Mouse (Mus musculus) limb, embryonic 15.5 days (tissue): ENCODE data around the gene Actr10. TPM values are rescaled to one million over a fixed set of nuclear protein-coding genes. Genes with fewer than 3 reads are reported as not detected.

Source experiments
- ATAC-seq: fragments of 200-750 bp; cut with Nextera tagmentation; 2 replicates; pipeline ENCODE4 v1.8.0; 2017; ENCODE audit warnings: low read depth, moderate TSS enrichment; ENCODE audit not compliant: insufficient number of reproducible peaks, low FRiP score, low TSS enrichment
- H3K27ac ChIP-seq: fragments of 300-500 bp; sonication (generic); 2 replicates; pipeline ENCODE4 v1.5.1; 2015; ENCODE audit warnings: moderate library complexity, mild to moderate bottlenecking, inconsistent platforms
- H3K27me3 ChIP-seq: fragments of 300-500 bp; sonication (generic); 2 replicates; pipeline ENCODE4 v1.6.1; 2015; ENCODE audit warnings: inconsistent platforms
- H3K36me3 ChIP-seq: fragments of 300-500 bp; sonication (generic); 2 replicates; pipeline ENCODE4 v1.6.1; 2015; ENCODE audit warnings: inconsistent platforms
- H3K4me1 ChIP-seq: fragments of 300-500 bp; sonication (generic); 2 replicates; pipeline ENCODE4 v1.6.1; 2015; ENCODE audit warnings: inconsistent platforms
- H3K4me2 ChIP-seq: fragments of 300-500 bp; sonication (generic); 2 replicates; pipeline ENCODE4 v1.6.1; 2015; ENCODE audit warnings: mild to moderate bottlenecking, inconsistent platforms
- H3K4me3 ChIP-seq: fragments of 300-500 bp; sonication (generic); 2 replicates; pipeline ENCODE4 v1.5.1; 2015; ENCODE audit warnings: mild to moderate bottlenecking, inconsistent platforms
- H3K9ac ChIP-seq: fragments of 300-500 bp; sonication (generic); 2 replicates; pipeline ENCODE4 v1.6.1; 2015; ENCODE audit warnings: inconsistent platforms
- H3K9me3 ChIP-seq: fragments of 300-500 bp; sonication (generic); 2 replicates; pipeline ENCODE4 v1.6.1; 2016; ENCODE audit warnings: inconsistent platforms
- WGBS: fragments of 180-500 bp; shearing (Covaris S2); methylation state at CpG from one replicate; pipeline ENCODE4 v1.1.7; 2015; 5-methylcytosine and 5-hydroxymethylcytosine counted together
- polyA plus RNA-seq: library from polyadenylated mRNA; unstranded; fragments of >200 nt; fragmentation: Nextera tagmentation; extraction: Ambion mirVana; gene quantifications from 2 replicates; pipeline ENCODE4 v1.2.1, GENCODE M21; 2015

Actr10 gene
- polyA plus RNA-seq, 1 experiment from 2014 or later: 230 TPM

DNA sequence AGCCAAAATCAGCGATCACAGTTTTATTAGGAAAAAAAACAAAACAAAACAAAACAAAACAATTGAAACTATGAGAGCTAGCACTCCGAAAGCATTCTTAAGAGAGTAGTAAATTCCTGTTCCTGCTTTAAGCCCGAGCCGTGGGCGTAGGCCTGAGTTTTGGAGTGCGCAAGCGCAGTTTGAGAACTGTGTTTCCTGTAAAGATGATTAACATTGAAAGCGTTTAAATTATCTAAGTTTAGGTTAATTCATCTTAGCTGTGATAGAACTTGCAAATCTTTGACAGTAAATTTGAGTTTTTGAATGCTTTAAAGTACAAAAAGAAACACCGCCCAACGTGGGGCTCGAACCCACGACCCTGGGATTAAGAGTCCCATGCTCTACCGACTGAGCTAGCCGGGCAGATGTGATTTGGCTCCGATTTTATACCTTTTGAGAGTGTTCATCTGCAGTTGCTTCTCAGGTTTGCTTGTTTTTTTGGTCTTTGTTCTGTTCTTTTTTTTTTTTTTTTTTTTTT is 31.2 kb downstream of the Actr10 start:
- H3K9ac ChIP-seq: peak overlapping the region; percentile 73
- H3K9me3 ChIP-seq: no peaks in the 10 kb centered on the region
- H3K4me1 ChIP-seq: peaks cover 8% of the 10 kb centered on the region

GRCm38 (mm10) chr12:70969485-70970184 is 32.0 kb downstream of the Actr10 start:
- H3K4me2 ChIP-seq: peak overlapping the region; percentile 43
- no peak overlapping the region for H3K9ac ChIP-seq
- H3K9me3 ChIP-seq: no peaks in the 10 kb centered on the region
- H3K27me3 ChIP-seq: no peaks in the 10 kb centered on the region
- 0 out of 2 replicates have a peak, but pooled peaks cover 3% of the 10 kb centered on the region for H3K36me3 ChIP-seq
- ATAC-seq: no peak
- WGBS: 5% methylated on average over 17 of the region's 17 CpGs
- peaks cover 8% of the 10 kb centered on the region for H3K4me1 ChIP-seq
- peak overlapping the region; percentile 35 for H3K4me3 ChIP-seq
- H3K27ac ChIP-seq: peak overlapping the region; percentile 61

More for the DNA sequence above, 31.2 kb downstream of the Actr10 start:
- Histone ChIP-seq H3K27ac (peak overlapping the region; percentile 95), H3K4me3 (peak overlapping the region; percentile 57), H3K27me3 (no peaks in the 10 kb centered on the region), H3K4me2 (peak overlapping the region; percentile 46), H3K36me3 (peaks cover 9% of the 10 kb centered on the region)
- WGBS: 1% methylated on average over 15 of the region's 15 CpGs
- ATAC-seq: peak; percentile 47; the same call in 1 of the 2 replicates

GRCm38 (mm10) chr12:70973831-70974230 is 36.2 kb downstream of the Actr10 start:
- 85% methylated on average over 4 of the region's 4 CpGs for WGBS
- no peak for ATAC-seq
- Histone ChIP-seq H3K4me2 (no peak overlapping the region; the same call in 1 of the 2 replicates), H3K9me3 (no peaks in the 10 kb centered on the region), H3K27me3 (no peaks in the 10 kb centered on the region), H3K27ac (no peak overlapping the region), H3K36me3 (peaks cover 4% of the 10 kb centered on the region; the same call in 1 of the 2 replicates), H3K9ac (no peak overlapping the region), H3K4me3 (peak overlapping the region; percentile 89), H3K4me1 (peaks cover 6% of the 10 kb centered on the region)

- peaks cover 11% of the 10 kb centered on the region for H3K36me3 ChIP-seq
- H3K27ac ChIP-seq: peak within 1 kb of the TSS; percentile 98
- H3K4me2 ChIP-seq: peak within 1 kb of the TSS; percentile 54
- peaks cover 6% of the 10 kb centered on the region for H3K4me1 ChIP-seq
- no peaks in the 10 kb centered on the region for H3K27me3 ChIP-seq
- under 1% methylated on average over 71 of the region's 71 CpGs for WGBS
- H3K9me3 ChIP-seq: no peaks in the 10 kb centered on the region
- H3K4me3 ChIP-seq: peak within 1 kb of the TSS; percentile 89
- peak; percentile 99 for ATAC-seq
- H3K9ac ChIP-seq: peak within 1 kb of the TSS; percentile 98
Observed at GRCm38 (mm10) chr12:70974441-70975266, 37.0 kb downstream of the Actr10 start, which contains the start of gene Psma3. Psma3 (plus strand) TSS chr12:70974621.

- Histone ChIP-seq H3K27ac (peak overlapping the region; percentile 98), H3K9me3 (no peaks in the 10 kb centered on the region), H3K4me1 (peaks cover 6% of the 10 kb centered on the region), H3K4me3 (peak overlapping the region; percentile 89), H3K27me3 (no peaks in the 10 kb centered on the region), H3K4me2 (peak overlapping the region; percentile 54), H3K9ac (peak overlapping the region; percentile 98), H3K36me3 (peaks cover 17% of the 10 kb centered on the region)
- 20% methylated on average over 10 of the region's 10 CpGs for WGBS
- no peak for ATAC-seq
Observed at GRCm38 (mm10) chr12:70975406-70975805, 37.7 kb downstream of the Actr10 start.

DNA sequence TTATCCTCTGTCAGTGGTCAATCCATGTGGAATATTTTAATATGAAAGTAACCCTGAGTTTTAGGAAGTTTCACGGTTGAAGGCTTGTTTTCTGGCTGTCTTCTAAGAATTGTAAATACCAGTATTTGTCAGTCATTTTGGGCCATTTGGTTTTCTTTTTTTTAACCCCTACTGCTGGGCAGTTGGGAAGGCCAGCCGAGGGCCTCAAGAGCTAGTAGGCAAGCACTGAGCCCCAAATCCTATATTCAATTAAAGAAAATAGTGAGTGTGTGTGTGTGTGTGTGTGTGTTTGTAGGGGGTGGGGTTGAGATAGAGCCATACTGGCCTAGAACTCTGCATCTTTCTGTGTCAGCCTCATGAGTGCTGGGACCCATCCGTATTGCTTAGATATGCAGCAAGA is 38.2 kb downstream of the Actr10 start:
- Histone ChIP-seq H3K4me2 (peak overlapping the region; percentile 54), H3K4me1 (peaks cover 6% of the 10 kb centered on the region), H3K36me3 (peaks cover 20% of the 10 kb centered on the region), H3K27me3 (no peaks in the 10 kb centered on the region), H3K27ac (no peak overlapping the region), H3K9me3 (no peaks in the 10 kb centered on the region), H3K4me3 (peak overlapping the region; percentile 89), H3K9ac (peak overlapping the region; percentile 98)
- no peak for ATAC-seq
- 63% methylated on average over 3 of the region's 3 CpGs for WGBS

DNA sequence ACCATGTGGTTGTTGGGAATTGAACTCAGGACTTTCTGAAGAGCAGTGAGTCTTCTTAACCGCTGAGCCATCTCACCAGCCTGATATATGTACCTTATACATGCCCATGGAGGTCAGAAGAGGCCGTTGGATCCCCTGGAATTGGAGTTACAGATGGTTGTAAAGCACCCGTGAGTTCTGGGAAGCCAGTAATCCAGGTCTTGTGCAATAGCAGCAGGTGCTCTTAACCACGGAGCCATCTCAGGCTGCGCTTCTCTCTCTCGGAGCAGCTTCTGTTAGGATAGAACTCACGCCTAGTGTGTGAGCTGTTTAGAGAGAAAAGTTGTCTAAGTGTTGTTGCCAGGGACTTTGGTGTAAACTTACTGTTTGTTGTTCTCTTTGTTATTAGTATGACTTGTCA is 40.7 kb downstream of the Actr10 start:
- Histone ChIP-seq H3K36me3 (peaks cover 33% of the 10 kb centered on the region), H3K9me3 (no peaks in the 10 kb centered on the region), H3K9ac (no peak overlapping the region), H3K4me3 (no peak overlapping the region), H3K4me2 (no peak overlapping the region), H3K27me3 (no peaks in the 10 kb centered on the region), H3K4me1 (peaks cover 6% of the 10 kb centered on the region), H3K27ac (no peak overlapping the region)
- ATAC-seq: no peak
- WGBS: 85% methylated on average over 7 of the region's 7 CpGs

GRCm38 (mm10) chr12:70984855-70985550 is 47.3 kb downstream of the Actr10 start:
- H3K27me3 ChIP-seq: no peaks in the 10 kb centered on the region
- ATAC-seq: no peak
- WGBS: 93% methylated on average over 7 of the region's 7 CpGs
- peaks cover 70% of the 10 kb centered on the region for H3K36me3 ChIP-seq
- no peak overlapping the region for H3K9ac ChIP-seq
- no peak overlapping the region for H3K4me3 ChIP-seq
- no peak overlapping the region for H3K4me2 ChIP-seq
- no peaks in the 10 kb centered on the region for H3K9me3 ChIP-seq
- H3K27ac ChIP-seq: no peak overlapping the region
- no peaks in the 10 kb centered on the region for H3K4me1 ChIP-seq

- H3K36me3 ChIP-seq: peaks cover 40% of the 10 kb centered on the region
- no peak overlapping the region for H3K4me2 ChIP-seq
- H3K27me3 ChIP-seq: no peaks in the 10 kb centered on the region
- ATAC-seq: no peak
- no peak overlapping the region for H3K4me3 ChIP-seq
- H3K4me1 ChIP-seq: peaks cover 5% of the 10 kb centered on the region; the same call in 1 of the 2 replicates
- WGBS: 92% methylated on average over 5 of the region's 5 CpGs
- no peak overlapping the region for H3K9ac ChIP-seq
- H3K9me3 ChIP-seq: no peaks in the 10 kb centered on the region
- no peak overlapping the region for H3K27ac ChIP-seq
Observed at GRCm38 (mm10) chr12:70997225-70997624, 59.6 kb downstream of the Actr10 start.

GRCm38 (mm10) chr12:70999423-70999903 is 61.8 kb downstream of the Actr10 start:
- H3K27ac ChIP-seq: peak overlapping the region; percentile 72

GRCm38 (mm10) chr12:71000344-71000743 is 62.7 kb downstream of the Actr10 start:
- no peak overlapping the region; the same call in 1 of the 2 replicates for H3K27ac ChIP-seq
- no peak overlapping the region for H3K4me3 ChIP-seq
- H3K9me3 ChIP-seq: no peaks in the 10 kb centered on the region
- H3K4me1 ChIP-seq: peaks cover 5% of the 10 kb centered on the region; the same call in 1 of the 2 replicates
- no peak for ATAC-seq
- H3K36me3 ChIP-seq: peaks cover 47% of the 10 kb centered on the region
- no peaks in the 10 kb centered on the region for H3K27me3 ChIP-seq
- H3K9ac ChIP-seq: no peak overlapping the region
- H3K4me2 ChIP-seq: no peak overlapping the region
- WGBS: 86% methylated on average over 1 of the region's 1 CpGs

More at GRCm38 (mm10) chr12:70999423-70999903, 61.8 kb downstream of the Actr10 start:
- H3K9ac ChIP-seq: no peak overlapping the region
- no peak overlapping the region for H3K4me3 ChIP-seq
- H3K9me3 ChIP-seq: no peaks in the 10 kb centered on the region
- peaks cover 45% of the 10 kb centered on the region for H3K36me3 ChIP-seq
- 18% methylated on average over 5 of the region's 5 CpGs for WGBS
- peaks cover 5% of the 10 kb centered on the region; the same call in 1 of the 2 replicates for H3K4me1 ChIP-seq
- ATAC-seq: no peak
- H3K4me2 ChIP-seq: no peak overlapping the region
- H3K27me3 ChIP-seq: no peaks in the 10 kb centered on the region
